Mouse (Mus musculus) right cerebral cortex, postnatal 10 days (tissue): ENCODE data around the gene Cxcl14.
A peak's percentile ranks its signal among the peaks of the same experiment; 100 is the strongest.

Experiments used
- DNase-seq, 2 experiments: peaks; one replicate each; pipeline ENCODE4 v3.0.0; 2021; ENCODE audit warnings: low spot score in 2 of 2

The Cxcl14 gene

DNA sequence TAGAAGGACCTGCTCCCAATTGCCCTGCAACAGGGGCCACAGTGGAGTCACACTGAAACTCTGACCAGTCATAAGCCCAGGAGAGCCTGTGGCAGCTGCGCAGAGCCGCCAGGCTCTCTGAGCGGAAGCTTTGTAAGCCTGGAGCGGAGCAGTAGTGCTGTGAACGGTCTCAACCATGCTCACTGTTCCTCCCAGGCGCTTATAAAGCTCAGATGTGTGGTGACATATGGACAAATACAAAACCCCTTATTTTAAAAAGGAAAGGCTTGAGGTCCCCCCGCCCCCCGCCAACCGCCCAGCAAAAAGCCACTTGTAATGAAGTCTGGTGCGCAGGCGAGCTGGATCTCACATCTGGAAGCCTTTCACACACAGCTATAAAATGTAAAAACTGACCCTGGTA, 7.1 kb downstream of the Cxcl14 start:
- DNase-seq = no peak

DNA sequence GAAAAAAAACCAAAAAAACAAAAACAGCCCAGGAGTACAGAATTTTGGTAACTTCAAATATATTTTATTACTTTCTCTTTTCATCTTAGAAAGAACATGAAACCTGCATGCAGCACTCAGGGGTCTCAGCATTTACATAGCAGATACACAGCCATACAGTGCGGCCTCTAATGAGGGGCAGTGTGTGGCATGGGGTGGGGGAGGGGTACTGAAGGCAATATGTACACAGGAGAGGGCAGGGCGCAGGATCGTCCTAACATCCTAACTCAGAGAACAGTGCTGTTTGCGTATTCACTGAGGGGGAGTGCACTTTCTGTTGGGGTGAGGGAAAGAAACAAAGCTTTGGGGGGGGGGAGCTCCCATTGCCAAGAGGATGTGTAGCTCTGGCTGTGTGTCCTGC, 7.8 kb downstream of the Cxcl14 start:
- DNase-seq = no peak

DNA sequence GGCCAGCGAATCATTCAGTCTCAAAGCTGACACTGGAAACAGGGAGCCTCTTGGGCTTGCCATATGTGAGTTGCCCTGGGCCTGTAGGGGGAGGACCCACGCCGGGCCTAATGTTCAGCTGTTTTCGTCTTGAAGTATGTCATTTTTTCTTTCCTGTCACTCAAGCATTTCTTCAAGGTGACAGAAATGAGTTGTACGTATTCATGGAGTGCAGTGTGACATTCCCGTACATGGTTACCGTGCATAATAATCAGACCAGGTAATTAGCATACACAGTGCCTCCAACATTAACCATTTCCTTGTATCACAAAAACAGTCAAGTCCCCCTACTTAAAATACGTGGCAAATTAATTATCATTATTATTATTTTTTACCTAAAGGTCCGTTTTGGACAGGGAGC, 9.3 kb downstream of the Cxcl14 start:
- DNase-seq = no peak

DNA sequence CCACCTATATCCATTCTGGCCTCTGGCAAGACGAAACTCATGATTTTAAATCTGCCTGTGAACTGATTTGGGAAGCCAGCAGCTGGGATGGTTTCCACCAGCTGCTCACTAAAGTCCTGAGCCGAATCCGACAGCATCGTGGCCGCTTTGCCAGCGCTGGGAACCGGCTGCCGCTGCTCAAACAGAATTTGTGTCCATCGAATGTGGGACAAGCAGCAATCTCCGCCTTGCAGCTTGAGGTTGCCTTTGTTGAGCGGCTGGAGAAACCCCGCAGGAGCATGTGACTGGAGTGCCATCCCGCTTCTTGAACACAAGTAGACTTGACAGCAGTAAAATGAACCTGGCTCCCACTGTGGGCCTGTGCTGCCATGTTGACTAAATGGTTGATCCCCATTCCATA, 13.0 kb downstream of the Cxcl14 start:
- no peak for DNase-seq

DNA sequence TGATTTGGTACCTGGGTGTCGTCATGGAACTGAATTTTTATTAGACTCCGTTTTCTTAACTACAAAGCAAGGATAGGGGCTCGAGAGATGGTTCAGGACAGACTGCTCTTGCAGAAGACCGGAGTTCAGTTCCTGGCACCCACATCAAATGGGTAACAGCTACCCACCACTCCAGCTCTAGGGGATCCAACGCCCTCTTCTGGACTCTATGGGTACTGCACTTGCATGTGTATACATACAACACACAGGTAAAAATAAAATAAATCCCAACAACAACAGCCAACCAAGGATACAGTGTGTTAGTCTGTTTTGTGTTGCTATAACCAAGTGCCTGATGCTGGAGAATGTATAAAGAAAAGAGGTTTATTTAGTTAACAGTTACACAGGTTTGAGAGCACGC, 16.0 kb downstream of the Cxcl14 start:
- DNase-seq = no peak

DNA sequence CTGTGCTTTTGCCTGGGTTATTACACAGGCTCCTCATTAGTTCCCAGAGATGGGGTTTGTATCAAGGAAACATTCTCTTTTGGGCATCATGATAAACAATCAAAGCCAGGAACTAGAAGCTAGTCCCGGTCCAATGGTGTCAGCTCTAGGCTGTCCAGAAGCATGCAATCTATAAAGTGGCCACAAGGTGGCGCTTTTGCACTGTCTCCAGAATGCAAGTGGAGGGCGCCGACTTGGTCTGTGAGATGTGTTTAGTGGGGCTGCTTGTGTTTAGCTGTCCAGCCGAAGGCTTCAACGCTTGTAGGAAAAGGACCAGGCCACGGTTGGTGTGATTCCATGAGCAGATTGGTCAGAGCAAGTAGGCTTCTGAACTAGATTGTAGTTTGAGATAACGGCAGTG, 16.9 kb downstream of the Cxcl14 start:
- peak; percentile 86 to 91 for DNase-seq

DNA sequence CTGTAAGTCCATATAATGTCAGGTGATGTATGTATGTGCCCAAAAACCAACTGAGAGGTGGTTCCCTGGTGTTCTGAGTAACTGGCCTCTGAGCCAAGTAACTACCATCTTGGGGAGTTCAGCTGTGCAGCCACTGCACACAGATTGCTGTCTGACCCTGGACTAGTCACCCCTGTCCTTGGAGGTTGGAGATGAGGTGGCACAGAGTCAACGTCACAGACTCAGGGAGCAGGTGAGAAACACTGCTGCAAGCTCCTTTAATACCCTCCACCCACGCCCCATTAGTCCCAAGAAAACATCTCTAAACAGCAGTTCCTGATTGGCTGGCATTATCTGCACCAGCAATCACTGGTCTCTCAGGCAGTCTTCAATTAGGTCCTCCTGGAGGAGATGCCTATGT, 21.2 kb downstream of the Cxcl14 start:
- no peak for DNase-seq

DNA sequence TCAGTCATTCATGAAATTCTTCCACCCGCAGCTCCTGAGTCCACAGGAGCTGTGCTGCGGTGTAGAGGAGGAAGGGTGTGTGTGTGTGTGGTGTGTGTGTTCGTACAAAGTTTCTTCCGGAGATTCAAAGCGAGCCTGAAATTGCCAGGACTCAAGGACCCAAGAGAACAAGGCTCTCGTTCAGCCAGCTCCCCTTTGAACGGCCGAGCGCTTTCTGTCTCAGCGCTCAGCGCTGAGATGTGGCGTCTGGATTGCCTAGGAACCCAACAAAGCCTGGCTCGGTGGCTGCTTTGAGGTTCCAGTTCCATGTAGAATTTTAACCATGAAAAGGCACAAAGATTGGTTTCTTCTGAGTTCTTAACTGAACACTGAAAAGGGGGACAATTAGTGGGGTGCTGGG, 26.2 kb downstream of the Cxcl14 start:
- DNase-seq = peak; percentile 68 to 80

DNA sequence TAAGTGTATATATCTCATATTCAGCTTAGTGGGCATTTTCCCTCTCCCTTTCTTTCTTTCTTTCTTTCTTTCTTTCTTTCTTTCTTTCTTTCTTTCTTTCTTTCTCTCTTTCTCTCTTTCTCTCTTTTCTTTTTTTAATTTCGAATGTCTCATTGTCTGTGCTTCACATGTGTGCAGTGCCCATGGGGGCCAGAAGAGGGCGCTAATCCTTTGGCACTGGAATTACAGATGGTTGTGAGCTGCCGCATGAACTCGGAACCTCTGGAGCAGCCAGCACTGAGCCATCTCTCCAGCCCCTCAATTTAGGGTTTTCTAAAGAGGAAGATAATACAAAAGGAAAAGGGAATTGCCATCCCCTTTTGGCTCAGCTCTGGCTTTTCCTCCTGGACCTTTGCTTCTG, 29.0 kb downstream of the Cxcl14 start:
- DNase-seq = no peak

DNA sequence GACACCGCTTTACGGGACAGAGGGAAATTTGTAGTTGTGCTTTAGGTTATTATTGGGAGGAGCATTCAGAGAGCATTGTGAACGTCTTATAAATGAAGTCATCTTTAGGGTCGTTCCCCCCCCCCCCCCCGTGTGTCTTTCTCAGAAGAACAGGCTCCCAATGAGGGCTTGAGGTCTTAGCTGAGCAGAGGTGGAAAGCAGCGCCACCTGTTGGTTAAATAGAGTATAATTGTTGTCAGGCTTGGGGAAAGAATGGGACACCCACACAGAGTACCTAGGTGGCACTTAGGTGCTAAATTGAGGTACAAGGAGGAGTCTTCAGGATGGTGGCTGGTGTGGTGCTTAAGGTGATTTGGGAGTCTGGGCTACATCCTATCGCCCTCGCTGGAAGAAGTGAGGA, 29.9 kb downstream of the Cxcl14 start:
- no peak for DNase-seq

DNA sequence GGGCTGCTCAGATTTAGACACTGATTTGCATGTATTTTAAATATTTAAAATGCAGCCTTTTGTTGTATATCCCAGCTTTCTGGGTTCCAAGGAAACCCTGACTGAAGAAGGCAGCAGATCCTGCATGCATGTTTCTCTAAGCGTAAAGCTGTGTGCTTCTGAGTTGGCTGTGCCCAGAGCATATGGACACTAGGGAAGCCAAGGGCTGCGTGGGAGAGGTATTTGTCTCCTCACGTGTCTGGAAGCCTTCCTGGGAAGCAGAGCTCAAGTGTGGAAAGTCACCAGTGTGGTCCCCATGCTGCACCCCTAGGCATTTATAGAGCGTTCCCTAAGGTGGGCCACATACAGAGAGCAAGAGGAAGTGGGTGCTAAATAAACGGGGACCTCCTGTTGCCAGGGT, 30.7 kb downstream of the Cxcl14 start:
- DNase-seq = peak; percentile 76 to 90

DNA sequence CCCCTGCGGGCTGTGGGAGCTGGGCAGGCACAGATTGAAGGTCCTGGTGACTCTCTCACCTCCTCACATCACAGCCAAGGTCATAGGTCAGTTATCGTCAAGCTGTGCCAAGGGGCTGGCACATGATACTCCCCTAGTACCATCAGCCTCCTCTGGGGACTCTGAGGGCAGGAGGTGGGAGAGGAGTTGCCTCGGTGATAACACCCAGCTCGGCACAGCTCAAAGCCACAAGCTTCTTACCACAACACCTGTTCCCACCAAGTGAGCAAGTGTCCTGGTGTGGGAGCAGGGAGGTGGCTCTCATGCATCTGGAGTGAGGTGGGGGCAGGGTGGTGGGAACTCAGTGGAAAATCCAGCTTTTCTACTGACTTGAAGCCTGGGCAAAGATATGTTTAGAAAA, 34.1 kb downstream of the Cxcl14 start:
- no peak for DNase-seq

DNA sequence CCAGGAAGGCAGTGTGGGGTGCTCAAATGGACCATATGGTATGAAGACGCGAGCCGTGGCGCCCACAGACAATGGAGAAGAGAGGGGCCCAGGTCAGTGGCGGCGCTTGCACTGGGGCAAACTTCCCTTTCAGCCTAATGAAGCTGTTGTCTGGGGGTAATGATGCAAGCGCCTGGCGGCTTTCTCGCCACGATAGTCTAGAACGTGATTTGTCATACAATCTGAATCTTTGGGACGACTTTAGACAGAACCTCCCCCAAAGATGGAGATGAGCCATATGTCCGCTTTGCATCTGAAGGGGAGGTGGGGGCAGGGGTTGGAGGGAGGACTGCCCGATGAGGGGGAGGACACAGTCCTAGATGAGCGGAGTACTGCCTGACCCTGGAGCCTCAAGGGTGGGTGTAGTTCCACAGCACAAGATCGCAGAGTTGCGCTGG, 36.0 kb downstream of the Cxcl14 start:
- no peak for DNase-seq

DNA sequence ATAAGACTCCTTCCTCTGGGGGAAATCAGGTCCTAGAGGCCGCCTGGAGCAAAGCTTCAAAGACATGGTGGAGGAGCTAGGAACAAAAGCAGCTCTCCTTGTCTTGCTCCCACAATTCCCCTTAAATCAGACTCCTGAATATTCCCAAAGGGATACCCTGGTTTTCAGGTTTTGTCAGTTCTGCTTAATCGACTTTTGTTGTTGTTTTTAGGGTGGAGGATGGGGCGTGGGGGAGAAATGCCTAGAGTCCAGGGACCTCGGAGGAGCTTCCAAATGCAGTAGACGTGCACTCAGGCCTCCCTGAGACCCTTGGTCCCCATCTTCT, 36.5 kb downstream of the Cxcl14 start:
- DNase-seq = no peak

DNA sequence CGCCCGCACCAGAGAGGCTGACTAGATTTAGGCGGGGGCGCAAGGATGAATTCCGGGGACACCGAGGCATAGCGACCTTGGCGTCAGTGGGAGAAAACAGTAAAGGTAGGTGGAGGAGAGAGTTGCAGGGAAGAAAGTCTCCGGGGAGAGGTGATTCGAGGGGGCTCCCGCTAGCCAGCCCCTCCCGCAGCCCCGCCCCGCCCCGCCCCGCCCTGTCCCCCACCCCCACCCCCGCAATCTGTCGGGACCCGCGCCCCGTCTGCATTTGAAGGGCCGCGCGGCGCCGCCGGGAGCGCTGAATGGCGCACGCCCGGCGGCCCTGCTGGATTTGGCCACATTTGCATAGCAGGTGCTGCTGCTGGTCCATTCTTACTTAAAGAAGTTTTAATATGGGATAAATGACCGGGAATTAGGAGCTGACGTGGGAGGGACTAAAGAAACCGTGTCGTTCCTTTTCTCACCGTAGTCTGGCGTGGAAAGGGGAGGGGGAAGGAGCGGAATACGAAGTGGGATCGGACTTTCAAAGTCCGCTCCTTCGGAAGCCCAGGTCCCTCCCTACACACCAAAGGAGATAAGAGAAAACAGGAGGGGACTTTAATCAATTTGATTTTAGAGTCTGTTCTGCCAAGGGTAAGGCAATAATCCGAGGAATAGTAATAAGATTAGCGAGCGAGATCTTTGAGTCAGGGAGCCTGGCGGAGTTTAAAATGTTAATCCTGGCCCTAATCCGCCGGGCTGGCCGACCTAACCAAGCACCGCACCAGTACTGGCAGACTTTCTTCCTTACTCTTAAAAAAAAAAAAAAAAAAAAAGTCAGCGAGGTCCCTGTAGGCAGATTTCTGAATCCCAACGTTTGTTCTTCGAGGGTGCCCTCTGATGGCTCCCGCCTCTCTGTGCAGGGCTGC, 37.1 kb downstream of the Cxcl14 start:
- DNase-seq = no peak

DNA sequence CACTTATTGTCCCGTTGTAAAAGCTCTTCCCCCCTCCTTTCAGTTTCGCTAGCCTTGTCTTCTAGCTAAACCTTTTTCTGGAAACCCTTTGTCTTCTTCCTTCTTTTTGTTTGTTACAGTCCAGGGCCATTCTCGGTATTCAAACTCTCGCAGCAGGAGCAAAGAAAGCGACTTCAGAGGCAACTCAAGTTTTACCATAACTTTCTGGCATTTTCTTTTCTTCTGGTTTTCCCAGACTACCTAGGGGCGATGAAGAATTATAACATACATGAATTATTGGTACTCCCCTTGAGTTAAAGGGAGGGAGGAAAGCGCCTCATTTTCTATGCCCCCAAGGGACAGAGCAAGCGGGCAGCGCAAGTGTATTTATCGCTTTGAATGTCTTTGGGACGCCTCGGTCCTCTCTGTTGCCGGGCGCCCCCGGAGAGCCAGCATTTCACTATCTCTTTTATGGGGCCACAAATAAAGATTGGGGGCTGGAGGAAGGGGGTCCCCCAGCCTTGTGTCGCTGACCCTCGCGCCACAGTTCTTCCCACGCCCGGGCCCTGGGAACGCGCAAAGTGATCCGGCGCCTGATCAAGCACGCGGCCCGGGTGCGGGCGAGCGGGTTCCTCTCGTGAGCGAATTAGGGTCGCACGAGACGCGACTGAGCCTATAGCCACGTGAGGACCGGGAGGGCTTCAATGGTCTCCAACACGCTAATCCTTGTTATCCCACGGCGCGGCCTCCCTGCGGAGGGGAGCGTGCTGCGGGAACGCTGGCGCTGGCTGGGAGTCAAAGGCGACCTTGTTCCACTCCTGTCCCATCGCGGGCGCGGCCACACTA, 37.9 kb downstream of the Cxcl14 start:
- no peak for DNase-seq

DNA sequence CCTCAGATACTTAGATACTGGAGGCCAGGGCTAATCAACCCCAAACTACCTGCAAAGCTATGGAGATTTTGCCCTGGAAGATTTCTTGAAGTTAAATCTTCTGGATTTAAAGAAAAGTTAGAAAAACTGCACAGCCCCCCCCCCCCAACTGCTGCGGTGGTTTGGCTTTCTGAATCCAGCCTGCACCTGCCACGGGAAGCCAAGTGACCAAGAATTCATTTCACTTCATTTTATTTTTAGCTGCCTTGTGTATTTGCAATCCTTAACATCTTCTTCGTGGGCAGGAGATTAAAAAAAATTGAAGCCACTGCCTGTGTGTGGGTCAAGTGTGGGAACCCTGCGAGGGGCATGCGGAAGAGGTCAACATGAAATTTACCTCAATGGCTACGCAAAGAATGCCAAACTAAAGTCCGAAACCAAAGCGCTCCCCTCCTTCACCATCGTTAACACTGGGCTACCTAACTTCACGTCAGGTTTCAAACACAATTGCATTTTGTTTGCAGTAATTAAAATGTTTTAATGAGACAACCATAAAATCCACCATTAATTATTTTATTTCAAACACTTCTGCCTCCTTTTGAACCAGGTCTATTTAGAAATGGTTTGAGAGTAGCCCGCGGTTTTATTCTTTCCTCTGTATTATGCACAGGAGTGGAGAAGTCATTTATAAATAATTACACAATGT, 38.7 kb downstream of the Cxcl14 start:
- DNase-seq = no peak

DNA sequence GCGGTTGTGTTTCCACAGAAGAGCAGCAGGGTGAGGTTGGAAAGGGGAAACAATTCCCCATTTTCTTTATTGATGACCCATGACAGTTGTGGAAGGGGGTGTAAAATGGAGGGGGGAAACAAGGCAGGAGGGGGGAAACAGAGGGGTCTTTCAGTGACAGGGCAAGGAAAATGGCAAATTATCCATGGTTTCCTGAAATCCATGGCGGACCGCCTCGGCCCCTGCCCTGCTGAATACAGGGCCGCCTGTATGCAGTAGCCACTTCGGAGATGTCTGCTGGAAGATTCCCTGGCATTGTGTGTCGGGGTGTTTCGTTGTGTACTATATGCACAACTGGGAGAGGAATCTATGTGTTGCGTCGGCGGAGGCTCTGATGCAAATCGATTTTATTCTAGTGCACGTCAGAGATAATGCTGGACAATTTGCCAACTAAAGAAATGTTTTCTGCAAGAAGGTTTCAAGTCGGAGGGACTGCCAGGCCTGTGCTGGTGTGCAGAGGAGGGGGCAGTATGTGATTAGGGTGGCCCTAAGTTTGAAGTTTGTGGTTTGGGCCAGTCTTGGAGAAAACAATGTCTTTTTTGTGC, 39.5 kb downstream of the Cxcl14 start:
- DNase-seq = no peak

DNA sequence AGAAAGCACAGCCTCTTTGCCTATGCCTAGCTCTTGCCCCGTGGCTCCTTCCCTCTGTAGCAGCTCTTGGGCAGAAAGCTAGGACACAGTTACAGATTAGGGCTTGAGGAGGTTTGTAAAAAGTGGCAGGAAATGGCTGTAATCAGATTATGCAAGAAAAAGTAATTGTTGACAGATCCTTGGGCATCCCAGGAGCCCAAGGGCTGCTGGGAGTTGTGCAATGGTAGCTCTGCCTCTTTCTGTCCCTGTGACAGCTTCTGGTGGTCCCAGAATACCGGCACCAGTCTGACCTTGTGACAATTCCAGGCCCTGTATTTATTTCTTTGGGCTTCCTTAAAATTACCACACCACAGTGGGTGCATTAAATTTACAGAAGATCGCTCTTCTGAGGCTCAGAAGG, 43.0 kb downstream of the Cxcl14 start:
- no peak for DNase-seq

DNA sequence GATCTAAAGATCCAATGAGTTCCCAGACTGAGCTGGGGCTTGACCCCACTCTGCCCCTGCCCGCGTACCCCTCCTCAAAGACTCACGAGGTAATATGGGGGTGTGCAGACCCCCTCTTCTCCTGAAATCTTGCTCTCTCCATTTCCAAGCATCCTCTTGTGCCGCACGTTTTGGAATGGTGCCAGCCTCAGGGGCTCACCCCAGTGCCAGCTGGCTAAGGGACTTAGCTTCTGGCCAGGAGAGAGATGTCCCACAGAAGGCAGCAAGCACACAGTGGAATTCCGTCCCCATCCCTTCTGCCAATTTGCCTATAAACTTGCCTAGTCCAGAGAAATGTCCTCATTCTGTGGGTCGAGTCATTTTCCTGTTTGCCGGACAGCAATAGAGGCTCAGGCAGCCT, 43.6 kb downstream of the Cxcl14 start:
- peak; percentile 52 to 54 for DNase-seq

DNA sequence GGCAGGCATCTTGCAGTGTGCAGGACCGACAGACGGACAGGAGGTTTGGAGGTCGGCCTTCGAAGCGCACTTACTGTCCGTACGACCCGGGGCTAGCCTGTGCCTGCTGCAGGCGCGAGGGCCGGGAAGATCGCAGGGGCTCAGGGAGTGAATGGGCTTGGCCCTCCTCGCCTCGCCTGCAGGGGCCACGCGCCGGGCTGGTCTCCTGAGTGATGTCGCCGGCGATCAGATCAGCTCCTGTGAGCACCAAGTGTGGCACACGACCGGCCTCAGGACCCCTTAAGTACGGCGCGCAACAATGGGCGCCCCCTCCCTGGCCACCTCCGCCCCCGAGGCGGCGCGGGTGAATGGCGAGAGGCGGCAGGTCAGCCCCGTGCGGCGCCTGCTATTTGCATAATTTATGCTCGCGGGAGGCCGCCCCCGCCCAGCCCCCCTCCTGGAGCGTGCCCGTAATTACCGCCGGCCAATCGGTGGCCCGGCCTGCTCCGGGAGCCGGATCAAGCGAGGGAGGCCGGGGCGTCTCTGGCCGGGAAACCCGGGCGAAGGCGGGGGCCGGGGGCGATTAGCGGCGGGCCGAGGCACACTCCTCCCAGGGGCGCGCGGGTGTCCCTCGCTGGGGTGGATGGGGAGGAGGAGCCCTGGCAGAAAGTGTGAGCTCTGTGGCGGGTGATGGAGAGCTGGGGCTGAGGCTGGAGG, 44.3 kb downstream of the Cxcl14 start, which contains the start of gene Neurog1:
Gene Neurog1 (minus strand): TSS at position 240 of the 696 bp plus-strand sequence.
- DNase-seq = peak; percentile 51 to 54
